Mouse (Mus musculus) MEL (cell line): ENCODE results near the gene Cabp4. TPM values are rescaled to one million over a fixed set of nuclear protein-coding genes. Genes with fewer than 3 reads are reported as not detected.

Experiments used
- DNase-seq: peaks from one replicate; pipeline ENCODE4 v3.0.0; 2011; ENCODE audit warnings: low read depth, low spot score
- H3K27ac ChIP-seq: 2 replicates; pipeline ENCODE4 v1.5.1; 2012; ENCODE audit warnings: low read depth, mild to moderate bottlenecking, control low read depth, low read length, moderate library complexity; ENCODE audit not compliant: control insufficient read depth
- H3K27me3 ChIP-seq, 2 experiments: fragments of 150-350 bp in 1 of 2; sonication (generic) in 1 of 2; 2 replicates each; pipeline ENCODE4 v1.6.1; 2012; ENCODE audit warnings: low read length in 2 of 2, mild to moderate bottlenecking in 2 of 2, improper control_type of control experiment in 1 of 2, moderate library complexity in 1 of 2; ENCODE audit not compliant: insufficient read depth in 2 of 2, control insufficient read depth in 1 of 2
- H3K36me3 ChIP-seq, 2 experiments: 2 replicates each; pipeline ENCODE4 v1.6.1; 2012 to 2014; ENCODE audit warnings: low read length in 2 of 2, improper control_type of control experiment in 1 of 2, inconsistent platforms in 1 of 2, mild to moderate bottlenecking in 1 of 2; ENCODE audit not compliant: insufficient read depth in 2 of 2, control insufficient read depth in 1 of 2
- H3K4me1 ChIP-seq, 2 experiments: fragments of 150-350 bp in 1 of 2; sonication (generic) in 1 of 2; 2 replicates each; pipeline ENCODE4 v1.6.1; 2012; ENCODE audit warnings: low read length in 2 of 2, improper control_type of control experiment in 1 of 2, mild to moderate bottlenecking in 1 of 2; ENCODE audit not compliant: insufficient read depth in 2 of 2, control insufficient read depth in 1 of 2
- H3K4me3 ChIP-seq, 2 experiments: fragments of 150-350 bp in 1 of 2; sonication (generic) in 1 of 2; 2 replicates each; pipeline ENCODE4 v1.5.1; 2012; ENCODE audit warnings: low read depth in 2 of 2, low read length in 2 of 2, mild to moderate bottlenecking in 2 of 2, moderate library complexity in 2 of 2, control low read depth in 1 of 2, improper control_type of control experiment in 1 of 2; ENCODE audit not compliant: control insufficient read depth in 1 of 2, insufficient read depth in 1 of 2
- H3K79me2 ChIP-seq: 2 replicates; pipeline ENCODE4 v1.6.1; 2012; ENCODE audit warnings: mild to moderate bottlenecking, low read length, moderate library complexity; ENCODE audit not compliant: control insufficient read depth, poor library complexity, insufficient read depth
- H3K9ac ChIP-seq: 2 replicates; pipeline ENCODE4 v1.6.1; 2012; ENCODE audit warnings: low read depth, mild to moderate bottlenecking, control low read depth, low read length, moderate library complexity; ENCODE audit not compliant: control insufficient read depth, poor library complexity, severe bottlenecking
- H3K9me3 ChIP-seq: fragments of 150-350 bp; sonication (generic); replicated peaks from 2 replicates; pipeline ENCODE4 v1.6.1; 2012; ENCODE audit warnings: mild to moderate bottlenecking, low read length, improper control_type of control experiment, moderate library complexity; ENCODE audit not compliant: insufficient read depth
- CHD1 ChIP-seq: IDR thresholded peaks from 2 replicates; pipeline ENCODE4 v1.6.1; 2012; ENCODE audit warnings: low read depth, mild to moderate bottlenecking, inconsistent platforms, low read length, improper control_type of control experiment
- CTCF ChIP-seq, 3 experiments: IDR thresholded peaks in 2 of 3; conservative IDR thresholded peaks in 1 of 3; 2 replicates each; pipeline ENCODE4 v1.5.1; 2011 to 2012; ENCODE audit warnings: low read length in 3 of 3, low read depth in 2 of 3, mild to moderate bottlenecking in 2 of 3, improper control_type of control experiment in 1 of 3, inconsistent platforms in 1 of 3, mixed read lengths in 1 of 3, moderate library complexity in 1 of 3; ENCODE audit not compliant: control insufficient read depth in 1 of 3, insufficient read depth in 1 of 3, poor library complexity in 1 of 3, severe bottlenecking in 1 of 3
- E2F4 ChIP-seq: IDR thresholded peaks from 2 replicates; pipeline ENCODE4 v1.6.1; 2011; ENCODE audit warnings: low read depth, low read length, improper control_type of control experiment, borderline replicate concordance
- ELF1 ChIP-seq: IDR thresholded peaks from 2 replicates; pipeline ENCODE4 v1.6.1; 2014; ENCODE audit warnings: low read depth, mild to moderate bottlenecking, inconsistent platforms, low read length, improper control_type of control experiment, moderate library complexity
- ETS1 ChIP-seq: IDR thresholded peaks from 2 replicates; pipeline ENCODE4 v1.6.1; 2012; ENCODE audit warnings: low read depth, mild to moderate bottlenecking, inconsistent platforms, low read length, improper control_type of control experiment, moderate library complexity
- GABPA ChIP-seq: IDR thresholded peaks from 2 replicates; pipeline ENCODE4 v1.6.1; 2012; ENCODE audit warnings: low read depth, mild to moderate bottlenecking, inconsistent platforms, low read length, improper control_type of control experiment, moderate library complexity
- GATA1 ChIP-seq: IDR thresholded peaks from 2 replicates; pipeline ENCODE4 v1.6.1; 2011; ENCODE audit warnings: low read depth, low read length, improper control_type of control experiment
- HCFC1 ChIP-seq: IDR thresholded peaks from 2 replicates; pipeline ENCODE4 v1.6.1; 2012; ENCODE audit warnings: low read depth, mild to moderate bottlenecking, inconsistent platforms, low read length, improper control_type of control experiment, moderate library complexity
- JUND ChIP-seq: IDR thresholded peaks from 2 replicates; pipeline ENCODE4 v1.6.1; 2011; ENCODE audit warnings: low read depth, mild to moderate bottlenecking, improper control_type of control experiment, low read length
- MAFK ChIP-seq: IDR thresholded peaks from 2 replicates; pipeline ENCODE4 v1.6.1; 2011; ENCODE audit warnings: low read depth, mild to moderate bottlenecking, low read length, improper control_type of control experiment, borderline replicate concordance
- MAX ChIP-seq: IDR thresholded peaks from 2 replicates; pipeline ENCODE4 v1.6.1; 2011; ENCODE audit warnings: low read length, improper control_type of control experiment
- MAZ ChIP-seq: IDR thresholded peaks from 2 replicates; pipeline ENCODE4 v1.6.1; 2012; ENCODE audit warnings: low read depth, mild to moderate bottlenecking, inconsistent platforms, low read length, improper control_type of control experiment
- MXI1 ChIP-seq: IDR thresholded peaks from 2 replicates; pipeline ENCODE4 v1.6.1; 2011; ENCODE audit warnings: mild to moderate bottlenecking, low read depth, low read length, improper control_type of control experiment
- MYB ChIP-seq: IDR thresholded peaks from 2 replicates; pipeline ENCODE4 v1.6.1; 2011; ENCODE audit warnings: mild to moderate bottlenecking, low read depth, low read length, improper control_type of control experiment
- MYC ChIP-seq: IDR thresholded peaks from 2 replicates; pipeline ENCODE4 v1.6.1; 2011; ENCODE audit warnings: low read depth, mild to moderate bottlenecking, low read length, improper control_type of control experiment, moderate library complexity
- NELFE ChIP-seq: IDR thresholded peaks from 2 replicates; pipeline ENCODE4 v1.6.1; 2011; ENCODE audit warnings: low read depth, low read length, improper control_type of control experiment
- NRF1 ChIP-seq: IDR thresholded peaks from 2 replicates; pipeline ENCODE4 v1.6.1; 2014; ENCODE audit warnings: low read depth, mild to moderate bottlenecking, inconsistent platforms, low read length, improper control_type of control experiment, moderate library complexity; ENCODE audit not compliant: poor library complexity, insufficient read depth, severe bottlenecking
- POLR2A ChIP-seq, 2 experiments: IDR thresholded peaks; 2 replicates each; pipeline ENCODE4 v1.6.1; 2011 to 2012; ENCODE audit warnings: low read length in 2 of 2, mild to moderate bottlenecking in 2 of 2, control low read depth in 1 of 2, improper control_type of control experiment in 1 of 2, low read depth in 1 of 2, moderate library complexity in 1 of 2; ENCODE audit not compliant: control insufficient read depth in 1 of 2, insufficient read depth in 1 of 2, poor library complexity in 1 of 2
- POLR2AphosphoS2 ChIP-seq: IDR thresholded peaks from 2 replicates; pipeline ENCODE4 v1.6.1; 2011; ENCODE audit warnings: low read length, improper control_type of control experiment
- POLR2AphosphoS5 ChIP-seq: IDR thresholded peaks from 2 replicates; pipeline ENCODE4 v1.6.1; 2012; ENCODE audit warnings: low read depth, borderline replicate concordance, mild to moderate bottlenecking, inconsistent platforms, low read length, moderate library complexity, mixed read lengths
- RAD21 ChIP-seq: IDR thresholded peaks from 2 replicates; pipeline ENCODE4 v1.6.1; 2011; ENCODE audit warnings: mild to moderate bottlenecking, low read depth, low read length, improper control_type of control experiment
- RCOR1 ChIP-seq: IDR thresholded peaks from 2 replicates; pipeline ENCODE4 v1.6.1; 2012; ENCODE audit warnings: low read depth, mild to moderate bottlenecking, inconsistent platforms, low read length, improper control_type of control experiment
- SIN3A ChIP-seq: IDR thresholded peaks from 2 replicates; pipeline ENCODE4 v1.6.1; 2012; ENCODE audit warnings: low read length, improper control_type of control experiment, inconsistent platforms
- SMC3 ChIP-seq: IDR thresholded peaks from 2 replicates; pipeline ENCODE4 v1.6.1; 2011; ENCODE audit warnings: low read depth, low read length, improper control_type of control experiment
- TBP ChIP-seq: IDR thresholded peaks from 2 replicates; pipeline ENCODE4 v1.8.0; 2011; ENCODE audit warnings: low read depth, low read length, improper control_type of control experiment
- TCF12 ChIP-seq: IDR thresholded peaks from 2 replicates; pipeline ENCODE4 v1.6.1; 2014; ENCODE audit warnings: low read depth, mild to moderate bottlenecking, inconsistent platforms, low read length, improper control_type of control experiment, moderate library complexity
- UBTF ChIP-seq: IDR thresholded peaks from 2 replicates; pipeline ENCODE4 v1.6.1; 2012; ENCODE audit warnings: low read depth, mild to moderate bottlenecking, inconsistent platforms, low read length, improper control_type of control experiment, moderate library complexity, borderline replicate concordance; ENCODE audit not compliant: insufficient read depth
- USF2 ChIP-seq, 2 experiments: IDR thresholded peaks; 2 replicates each; pipeline ENCODE4 v1.6.1; 2011 to 2012; ENCODE audit warnings: improper control_type of control experiment in 2 of 2, low read length in 2 of 2, borderline replicate concordance in 1 of 2, inconsistent platforms in 1 of 2, low read depth in 1 of 2, mild to moderate bottlenecking in 1 of 2; ENCODE audit not compliant: insufficient read depth in 1 of 2
- ZC3H11A ChIP-seq: IDR thresholded peaks from 2 replicates; pipeline ENCODE4 v1.6.1; 2012; ENCODE audit warnings: low read depth, mild to moderate bottlenecking, inconsistent platforms, low read length, improper control_type of control experiment
- ZKSCAN1 ChIP-seq: IDR thresholded peaks from 2 replicates; pipeline ENCODE4 v1.6.1; 2012; ENCODE audit warnings: low read depth, mild to moderate bottlenecking, inconsistent platforms, low read length, improper control_type of control experiment, moderate library complexity
- polyA plus RNA-seq, 2 experiments: library from polyadenylated mRNA; stranded (reverse) in 1 of 2; unstranded in 1 of 2; fragments of >175 nt in 1 of 2; fragments of >200 nt in 1 of 2; gene quantifications; 2 replicates each; pipeline versions ENCODE4 v1.2.1 to v1.2.4; 2012; ENCODE audit warnings: low replicate concordance in 2 of 2, low read depth in 1 of 2; ENCODE audit not compliant: insufficient read length in 2 of 2, insufficient read depth in 1 of 2, missing spikeins in 1 of 2
- total RNA-seq: library from RNA; depleted of rRNA; stranded (reverse); fragments of 300-350 nt; gene quantifications from 2 replicates; pipeline ENCODE4 v1.2.3, GENCODE M21; 2012

The Cabp4 gene
- total and polyA plus RNA-seq, 3 experiments = 0.08 to 0.24 TPM; not detected in 1

DNA sequence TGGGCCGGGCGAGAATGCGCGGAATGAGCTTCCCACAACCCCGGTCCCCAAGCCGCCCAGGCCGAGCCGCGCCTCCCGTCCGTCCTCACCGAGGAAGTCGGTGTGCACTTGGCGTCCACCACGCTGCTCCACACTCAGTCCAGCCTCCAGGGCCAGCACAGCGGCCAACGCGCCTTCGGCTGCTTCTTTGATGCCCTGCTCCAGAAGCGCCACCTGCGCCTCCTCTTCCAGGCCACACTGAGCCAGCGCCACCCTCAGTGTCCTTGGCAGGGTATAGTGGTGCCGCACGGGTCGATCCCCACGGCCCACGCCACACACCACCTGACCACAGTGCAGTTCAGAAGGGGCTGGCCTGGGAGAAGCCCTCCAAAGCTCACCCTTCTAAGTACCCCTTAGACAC is 26.0 kb upstream of the Cabp4 start:
- Histone ChIP-seq H3K4me3 (peak overlapping the region; percentile 64 to 71), H3K9me3 (no peaks in the 10 kb centered on the region)
- TF ChIP-seq SIN3A (0 out of 2 replicates have a peak, but pooled peaks have one; percentile 3), RCOR1 (no peak), NELFE (no peak), TBP (no peak), MYB (no peak), CHD1 (no peak)
- TF ChIP-seq, all 39 proteins: peak for 1
- DNase-seq = no peak
- peak overlapping the region; percentile 89 for H3K9ac ChIP-seq
- peaks cover 0 to 8% of the 10 kb centered on the region in 2 experiments; a peak in 2 of 4 replicates for H3K4me1 ChIP-seq
- peaks cover 0 to 4% of the 10 kb centered on the region in 2 experiments; a peak in 2 of 4 replicates for H3K36me3 ChIP-seq
- no peaks in the 10 kb centered on the region; the same call in 1 of the 2 replicates for H3K79me2 ChIP-seq
- peak overlapping the region; percentile 39 for H3K27ac ChIP-seq
- H3K27me3 ChIP-seq = no peaks in the 10 kb centered on the region

DNA sequence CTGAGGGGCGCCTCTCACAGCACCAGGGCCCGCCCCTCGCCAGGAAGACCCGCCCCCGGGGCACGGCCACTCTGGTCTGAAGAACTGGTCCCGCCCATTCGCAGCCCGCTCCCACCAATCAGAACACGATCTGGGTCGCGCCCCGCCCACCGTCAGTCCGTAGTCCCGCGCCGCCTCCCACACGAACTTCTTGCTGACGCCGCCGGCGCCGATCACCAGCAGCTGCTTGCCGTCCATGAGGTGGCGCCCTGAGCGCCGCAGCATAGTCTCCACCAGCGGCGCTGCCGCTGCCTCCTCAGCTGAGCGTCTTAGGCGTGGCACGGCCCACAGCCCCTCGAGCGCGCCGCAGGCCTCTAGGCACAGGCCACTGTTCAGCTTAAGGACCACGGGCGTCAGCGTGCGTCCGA is 25.5 kb upstream of the Cabp4 start:
- Histone ChIP-seq H3K36me3 (peaks cover 0 to 4% of the 10 kb centered on the region in 2 experiments; a peak in 2 of 4 replicates), H3K4me3 (peak overlapping the region; percentile 71 to 85), H3K4me1 (peaks cover 0 to 8% of the 10 kb centered on the region in 2 experiments; a peak in 3 of 4 replicates), H3K9me3 (no peaks in the 10 kb centered on the region), H3K27ac (peak overlapping the region; percentile 39), H3K27me3 (no peaks in the 10 kb centered on the region), H3K9ac (peak overlapping the region; percentile 89), H3K79me2 (no peaks in the 10 kb centered on the region; the same call in 1 of the 2 replicates)
- DNase-seq = peak; percentile 98
- TF ChIP-seq JUND (no peak), MAZ (peak; percentile 56; the same call in 1 of the 2 replicates), CTCF (IDR thresholded peaks at IDR 0.05 in 2 of 3, conservative IDR thresholded peaks at IDR 0.05 in 1 of 3; ENCODE audit: control insufficient read depth in 1 of 3, insufficient read depth in 1 of 3, low read depth in 2 of 3, low read length in 3 of 3, poor library complexity in 1 of 3, severe bottlenecking in 1 of 3) (peak; percentile 38 to 95 (median 88); a peak in 5 of 6 replicates), RAD21 (peak; percentile 45), ELF1 (peak; percentile 44; the same call in 1 of the 2 replicates), POLR2AphosphoS5 (no peak), MAFK (no peak), TBP (peak; percentile 48; the same call in 1 of the 2 replicates), NRF1 (peak; percentile 48; the same call in 1 of the 2 replicates), TCF12 (peak; percentile 36; the same call in 1 of the 2 replicates), POLR2A (IDR thresholded peaks at IDR 0.05; ENCODE audit: control insufficient read depth in 1 of 2, insufficient read depth in 1 of 2, low read depth in 1 of 2, low read length in 2 of 2, poor library complexity in 1 of 2) (peak; percentile 70 to 88), GABPA (no peak), MAX (peak; percentile 81), GATA1 (no peak), UBTF (no peak), ZKSCAN1 (no peak), POLR2AphosphoS2 (peak; percentile 61; the same call in 1 of the 2 replicates), MXI1 (peak; percentile 89), E2F4 (no peak), SMC3 (peak; percentile 81), HCFC1 (peak; percentile 72), MYC (peak; percentile 72; the same call in 1 of the 2 replicates), USF2 (IDR thresholded peaks at IDR 0.05; ENCODE audit: borderline replicate concordance in 1 of 2, insufficient read depth in 1 of 2, low read depth in 1 of 2, low read length in 2 of 2) (no peak), NELFE (peak; percentile 83), RCOR1 (no peak), SIN3A (peak; percentile 83), ETS1 (peak; percentile 62; the same call in 1 of the 2 replicates), ZC3H11A (peak; percentile 45; the same call in 1 of the 2 replicates)
